Mouse (Mus musculus) A20 (cell line): ENCODE measurements around the gene Rngtt.
"Not testable (repeated sequence)": the region's sequence is repeated elsewhere in the genome, so short reads cannot be mapped to it uniquely, and the experiment has no call there.

ENCODE experiments used
- DNase-seq: peaks from one replicate; pipeline ENCODE4 v3.0.0-alpha.2; 2011; ENCODE audit warnings: low read depth, low spot score

Gene Rngtt

GRCm38 (mm10) chr4:33309764-33310757 lies at the start of gene Rngtt:
Gene Rngtt, plus strand, starts transcription at chr4:33310311.
- DNase-seq, result peak; percentile 99

- DNase-seq, result no peak
These were observed 49.8 kb upstream of the Rngtt start for GRCm38 (mm10) chr4:33260311-33260710.

- DNase-seq, result no peak
These were observed 48.8 kb upstream of the Rngtt start for GRCm38 (mm10) chr4:33261311-33261753.

- no peak for DNase-seq
These were observed 47.2 kb upstream of the Rngtt start for GRCm38 (mm10) chr4:33262897-33263296.

- no peak for DNase-seq
These were observed 45.0 kb upstream of the Rngtt start for GRCm38 (mm10) chr4:33264979-33265726.

GRCm38 (mm10) chr4:33270386-33271314 lies 39.5 kb upstream of the Rngtt start:
- no peak for DNase-seq

- no peak for DNase-seq
These were observed 36.7 kb upstream of the Rngtt start for GRCm38 (mm10) chr4:33273437-33273836.

GRCm38 (mm10) chr4:33281891-33282685 lies 28.0 kb upstream of the Rngtt start:
- no peak for DNase-seq

GRCm38 (mm10) chr4:33284083-33284880 lies 25.8 kb upstream of the Rngtt start:
- DNase-seq, result no peak

GRCm38 (mm10) chr4:33285448-33285847 lies 24.7 kb upstream of the Rngtt start:
- no peak for DNase-seq

- no peak for DNase-seq
These were observed 20.9 kb upstream of the Rngtt start for GRCm38 (mm10) chr4:33289106-33289650.

GRCm38 (mm10) chr4:33290002-33290401 lies 20.1 kb upstream of the Rngtt start, which contains the start of gene Pnrc1:
Gene Pnrc1, minus strand, starts transcription at chr4:33290163.
- peak; percentile 28 for DNase-seq

- peak; percentile 48 for DNase-seq
These were observed 19.2 kb upstream of the Rngtt start for GRCm38 (mm10) chr4:33290878-33291277.

GRCm38 (mm10) chr4:33292409-33293370 lies 17.4 kb upstream of the Rngtt start:
- peak; percentile 79 for DNase-seq

- not testable (repeated sequence) for DNase-seq
These were observed 9.0 kb upstream of the Rngtt start for GRCm38 (mm10) chr4:33300891-33301665.

- peak; percentile 37 for DNase-seq
These were observed 7.1 kb upstream of the Rngtt start for GRCm38 (mm10) chr4:33303057-33303456.

GRCm38 (mm10) chr4:33307146-33307545 lies 3.0 kb upstream of the Rngtt start:
- DNase-seq, result no peak
